Mouse (Mus musculus): ENCODE results near the gene Gtf3c6. TPM values are rescaled to one million over a fixed set of nuclear protein-coding genes. Genes with fewer than 3 reads are reported as not detected.

Gtf3c6 gene
- polyA plus RNA-seq, 1 experiment: 47.6 TPM

GRCm38 (mm10) chr10:40258401-40258966 is 576 bp upstream of the Gtf3c6 start:
- peak; percentile 97 for DNase-seq (ENCODE audit: low read depth)
- peak; percentile 90; the same call in 1 of the 2 replicates for TF ChIP-seq POLR2A (IDR thresholded peaks at IDR 0.05; ENCODE audit: borderline replicate concordance, extremely low read depth, insufficient read depth, insufficient read length, poor library complexity, severe bottlenecking)
- peak; percentile 49; the same call in 1 of the 2 replicates for TF ChIP-seq CTCF (IDR thresholded peaks at IDR 0.05; ENCODE audit: borderline replicate concordance, extremely low read depth, insufficient read depth, insufficient read length)

GRCm38 (mm10) chr10:40256716-40257115 is 1.2 kb downstream of the Gtf3c6 start:
- TF ChIP-seq CTCF (IDR thresholded peaks at IDR 0.05; ENCODE audit: borderline replicate concordance, extremely low read depth, insufficient read depth, insufficient read length): no peak
- TF ChIP-seq POLR2A (IDR thresholded peaks at IDR 0.05; ENCODE audit: borderline replicate concordance, extremely low read depth, insufficient read depth, insufficient read length, poor library complexity, severe bottlenecking): peak; percentile 40; the same call in 1 of the 2 replicates

GRCm38 (mm10) chr10:40250969-40251368 is 6.9 kb downstream of the Gtf3c6 start:
- DNase-seq (ENCODE audit: low read depth): no peak
- TF ChIP-seq POLR2A (IDR thresholded peaks at IDR 0.05; ENCODE audit: borderline replicate concordance, extremely low read depth, insufficient read depth, insufficient read length, poor library complexity, severe bottlenecking): no peak
- TF ChIP-seq CTCF (IDR thresholded peaks at IDR 0.05; ENCODE audit: borderline replicate concordance, extremely low read depth, insufficient read depth, insufficient read length): no peak

More at GRCm38 (mm10) chr10:40256716-40257115, 1.2 kb downstream of the Gtf3c6 start:
- DNase-seq (ENCODE audit: low read depth): peak; percentile 90

- DNase-seq (ENCODE audit: low read depth): peak; percentile 52
- TF ChIP-seq CTCF (IDR thresholded peaks at IDR 0.05; ENCODE audit: borderline replicate concordance, extremely low read depth, insufficient read depth, insufficient read length) (peak; percentile 40; the same call in 1 of the 2 replicates), POLR2A (IDR thresholded peaks at IDR 0.05; ENCODE audit: borderline replicate concordance, extremely low read depth, insufficient read depth, insufficient read length, poor library complexity, severe bottlenecking) (no peak)
These were observed 8.3 kb downstream of the Gtf3c6 start for GRCm38 (mm10) chr10:40249625-40250024.

DNA sequence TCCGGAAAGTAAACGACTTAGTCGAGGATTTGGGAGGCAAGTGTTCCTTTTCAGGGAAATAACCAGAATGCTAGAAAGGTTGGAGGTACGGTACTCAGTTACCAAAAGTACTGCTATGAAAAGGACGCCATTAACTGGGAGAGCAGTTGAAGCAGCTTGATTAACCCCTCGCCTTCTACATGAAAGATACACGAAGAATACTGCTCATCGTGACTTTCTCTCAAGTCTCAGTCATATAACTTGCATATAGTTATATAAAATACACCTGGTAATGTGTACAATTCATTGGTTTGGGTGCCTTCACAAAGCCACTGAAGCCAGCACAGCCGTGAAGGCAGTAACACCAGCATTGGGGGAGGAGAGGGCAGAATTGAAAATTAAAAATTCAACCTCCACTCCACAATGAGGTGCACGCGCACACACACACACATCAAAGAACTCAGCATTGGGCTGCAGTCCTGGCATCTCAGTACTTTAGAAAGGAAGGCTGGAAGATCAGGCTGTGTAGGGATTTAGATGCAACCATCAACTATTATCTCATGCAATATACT is 10.7 kb downstream of the Gtf3c6 start:
- TF ChIP-seq CTCF (IDR thresholded peaks at IDR 0.05; ENCODE audit: borderline replicate concordance, extremely low read depth, insufficient read depth, insufficient read length): no peak
- TF ChIP-seq POLR2A (IDR thresholded peaks at IDR 0.05; ENCODE audit: borderline replicate concordance, extremely low read depth, insufficient read depth, insufficient read length, poor library complexity, severe bottlenecking): no peak
- DNase-seq (ENCODE audit: low read depth): no peak

GRCm38 (mm10) chr10:40246374-40247165 is 11.3 kb downstream of the Gtf3c6 start, which contains the start of gene Rpf2:
Rpf2 (minus strand) TSS chr10:40247036.
- TF ChIP-seq POLR2A (IDR thresholded peaks at IDR 0.05; ENCODE audit: borderline replicate concordance, extremely low read depth, insufficient read depth, insufficient read length, poor library complexity, severe bottlenecking) (peak; percentile 32; the same call in 1 of the 2 replicates), CTCF (IDR thresholded peaks at IDR 0.05; ENCODE audit: borderline replicate concordance, extremely low read depth, insufficient read depth, insufficient read length) (no peak)
- peak; percentile 97 for DNase-seq (ENCODE audit: low read depth)

DNA sequence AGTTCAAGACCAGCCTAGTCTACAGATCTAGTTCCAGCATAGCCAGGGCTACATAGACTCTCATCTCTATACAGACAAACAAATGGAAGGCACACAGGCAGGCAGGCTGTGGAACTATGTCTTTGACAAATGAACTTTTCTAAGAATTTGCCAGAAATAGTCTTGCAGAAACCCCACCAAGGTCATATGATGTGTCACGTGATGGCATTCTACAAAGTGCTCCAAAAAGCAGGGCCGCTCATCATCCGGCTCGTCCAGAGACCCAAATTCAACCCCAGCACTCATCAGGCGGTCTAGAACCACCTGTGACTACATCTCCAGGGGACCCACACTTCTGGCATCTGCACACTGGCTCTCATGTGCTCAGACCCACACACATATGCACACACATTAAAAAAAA is 20.1 kb downstream of the Gtf3c6 start:
- TF ChIP-seq POLR2A (IDR thresholded peaks at IDR 0.05; ENCODE audit: borderline replicate concordance, extremely low read depth, insufficient read depth, insufficient read length, poor library complexity, severe bottlenecking): no peak
- TF ChIP-seq CTCF (IDR thresholded peaks at IDR 0.05; ENCODE audit: borderline replicate concordance, extremely low read depth, insufficient read depth, insufficient read length): no peak
- no peak for DNase-seq (ENCODE audit: low read depth)

DNA sequence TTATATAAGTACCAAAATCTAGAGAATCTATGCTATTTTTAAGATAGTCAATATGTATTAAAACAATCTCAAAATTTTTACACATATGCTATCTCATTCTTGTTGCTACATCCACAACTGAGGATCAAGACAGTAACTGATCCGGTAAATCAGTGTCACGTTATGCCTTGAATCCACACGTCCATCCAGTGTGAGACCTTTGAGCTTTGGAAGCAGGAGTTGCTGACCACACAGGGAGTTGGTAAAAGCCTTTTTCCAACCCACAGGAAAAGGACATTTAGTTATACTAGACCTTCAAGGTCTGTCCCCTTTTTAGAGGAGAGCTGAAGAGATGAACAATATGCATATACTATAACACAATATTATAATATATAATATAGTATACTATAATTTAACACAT is 24.7 kb downstream of the Gtf3c6 start:
- TF ChIP-seq CTCF (IDR thresholded peaks at IDR 0.05; ENCODE audit: borderline replicate concordance, extremely low read depth, insufficient read depth, insufficient read length): no peak
- TF ChIP-seq POLR2A (IDR thresholded peaks at IDR 0.05; ENCODE audit: borderline replicate concordance, extremely low read depth, insufficient read depth, insufficient read length, poor library complexity, severe bottlenecking): no peak
- no peak for DNase-seq (ENCODE audit: low read depth)

DNA sequence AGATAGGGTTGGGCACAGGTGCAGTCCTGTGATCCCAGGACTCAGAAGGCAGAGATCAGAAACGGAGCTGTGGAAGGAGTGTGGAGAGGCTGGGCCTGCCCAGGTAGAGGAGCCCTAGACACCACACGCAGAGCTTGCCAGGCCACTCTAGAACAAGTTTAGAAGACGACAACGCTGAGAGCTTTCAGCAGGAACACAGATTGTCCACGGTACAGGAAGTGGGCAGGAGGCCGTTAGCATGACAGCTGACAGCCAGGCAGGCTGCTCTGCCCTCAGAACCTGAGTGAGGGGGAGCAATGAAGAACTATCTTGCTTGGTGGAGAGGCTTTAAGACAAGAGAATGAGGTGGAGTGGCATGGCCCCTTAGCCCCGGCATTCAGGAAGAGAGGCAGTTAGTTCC is 25.5 kb downstream of the Gtf3c6 start:
- TF ChIP-seq POLR2A (IDR thresholded peaks at IDR 0.05; ENCODE audit: borderline replicate concordance, extremely low read depth, insufficient read depth, insufficient read length, poor library complexity, severe bottlenecking) (no peak), CTCF (IDR thresholded peaks at IDR 0.05; ENCODE audit: borderline replicate concordance, extremely low read depth, insufficient read depth, insufficient read length) (no peak)
- no peak for DNase-seq (ENCODE audit: low read depth)

GRCm38 (mm10) chr10:40229725-40230124 is 28.2 kb downstream of the Gtf3c6 start:
- no peak for DNase-seq (ENCODE audit: low read depth)

DNA sequence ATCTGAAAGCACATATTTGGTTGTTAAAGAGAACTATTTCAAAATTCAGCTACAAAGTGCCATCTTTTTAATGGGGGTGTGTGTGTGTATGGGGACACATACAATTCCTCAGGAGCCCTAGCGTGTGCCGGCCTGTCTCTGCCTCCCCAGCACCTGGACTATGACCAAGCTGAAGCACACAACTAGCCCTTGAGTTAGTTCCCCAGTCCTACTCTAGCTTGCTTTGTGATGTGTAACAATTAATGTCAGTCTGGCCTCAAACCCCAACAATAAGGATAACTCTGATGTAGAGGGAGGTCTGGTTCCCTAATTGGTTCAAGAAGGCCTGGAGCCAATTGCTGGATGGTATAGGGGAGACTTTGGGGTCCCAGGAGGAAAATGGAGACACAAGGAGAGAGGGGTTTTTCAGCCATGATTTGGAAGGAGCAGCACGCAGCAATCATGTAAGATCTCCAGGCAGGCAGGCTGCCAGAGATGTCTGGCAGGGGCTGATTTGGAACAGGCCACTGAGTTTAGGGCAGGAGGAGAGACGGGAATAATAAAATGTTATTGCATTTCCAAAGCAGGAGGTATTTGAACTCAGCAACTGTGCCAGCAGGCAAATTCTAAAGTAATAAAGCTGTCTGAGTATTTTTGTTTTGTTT is 30.1 kb downstream of the Gtf3c6 start:
- DNase-seq (ENCODE audit: low read depth): peak; percentile 61
- TF ChIP-seq CTCF (IDR thresholded peaks at IDR 0.05; ENCODE audit: borderline replicate concordance, extremely low read depth, insufficient read depth, insufficient read length) (no peak), POLR2A (IDR thresholded peaks at IDR 0.05; ENCODE audit: borderline replicate concordance, extremely low read depth, insufficient read depth, insufficient read length, poor library complexity, severe bottlenecking) (no peak)

More at GRCm38 (mm10) chr10:40229725-40230124, 28.2 kb downstream of the Gtf3c6 start:
- no peak for TF ChIP-seq POLR2A (IDR thresholded peaks at IDR 0.05; ENCODE audit: borderline replicate concordance, extremely low read depth, insufficient read depth, insufficient read length, poor library complexity, severe bottlenecking)
- TF ChIP-seq CTCF (IDR thresholded peaks at IDR 0.05; ENCODE audit: borderline replicate concordance, extremely low read depth, insufficient read depth, insufficient read length): no peak
